Mouse (Mus musculus) forebrain, embryonic 16.5 days (tissue): ENCODE measurements around the gene Lmntd2. TPM values are rescaled to one million over a fixed set of nuclear protein-coding genes. Genes with fewer than 3 reads are reported as not detected.

Experiments
- ATAC-seq: fragments of 200-750 bp; cut with Nextera tagmentation; 2 replicates; pipeline ENCODE4 v1.8.0; 2017; ENCODE audit warnings: mild to moderate bottlenecking, moderate library complexity
- H3K27ac ChIP-seq: fragments of 300-500 bp; sonication (generic); 2 replicates; pipeline ENCODE4 v1.5.1; 2014; ENCODE audit warnings: low read length, control low read depth
- H3K27me3 ChIP-seq: fragments of 300-500 bp; sonication (generic); replicated peaks from 2 replicates; pipeline ENCODE4 v1.6.1; 2014; ENCODE audit warnings: low read length; ENCODE audit not compliant: control insufficient read depth, insufficient read depth
- H3K36me3 ChIP-seq: fragments of 300-500 bp; sonication (generic); 2 replicates; pipeline ENCODE4 v1.6.1; 2014; ENCODE audit not compliant: control insufficient read depth, insufficient read depth
- H3K4me1 ChIP-seq: fragments of 300-500 bp; sonication (generic); replicated peaks from 2 replicates; pipeline ENCODE4 v1.6.1; 2014; ENCODE audit warnings: low read length; ENCODE audit not compliant: control insufficient read depth, insufficient read depth
- H3K4me2 ChIP-seq: fragments of 300-500 bp; sonication (generic); 2 replicates; pipeline ENCODE4 v1.6.1; 2014; ENCODE audit warnings: mild to moderate bottlenecking, low read length, control low read depth
- H3K4me3 ChIP-seq: fragments of 300-500 bp; sonication (generic); replicated peaks from 2 replicates; pipeline ENCODE4 v1.5.1; 2014; ENCODE audit warnings: mild to moderate bottlenecking, low read length, control low read depth
- H3K9ac ChIP-seq: fragments of 300-500 bp; sonication (generic); replicated peaks from 2 replicates; pipeline ENCODE4 v1.6.1; 2014; ENCODE audit warnings: low read depth, low read length, control low read depth
- H3K9me3 ChIP-seq: fragments of 300-500 bp; sonication (generic); 2 replicates; pipeline ENCODE4 v1.6.1; 2016; ENCODE audit warnings: low read length; ENCODE audit not compliant: control insufficient read depth
- WGBS: fragments of 180-500 bp; shearing (Covaris S2); extraction: QIAGEN DNeasy Blood & Tissue Kit; methylation state at CpG from one replicate; pipeline ENCODE4 v1.1.7; 2014; 5-methylcytosine and 5-hydroxymethylcytosine counted together
- polyA plus RNA-seq: library from polyadenylated mRNA; unstranded; fragments of >200 nt; fragmentation: Nextera tagmentation; extraction: Ambion mirVana; gene quantifications from 2 replicates; pipeline ENCODE4 v1.2.1, GENCODE M21; 2015

Gene Lmntd2
- polyA plus RNA-seq, 1 experiment from 2014 or later, result 1.2 TPM

- Histone ChIP-seq H3K36me3 (no peaks in the 10 kb centered on the region), H3K4me1 (peaks cover 4% of the 10 kb centered on the region), H3K9ac (no peak overlapping the region), H3K4me2 (no peak overlapping the region), H3K4me3 (no peak overlapping the region), H3K9me3 (no peaks in the 10 kb centered on the region), H3K27ac (no peak overlapping the region), H3K27me3 (no peaks in the 10 kb centered on the region)
- WGBS, result 91% methylated on average over 14 of the region's 14 CpGs
- no peak for ATAC-seq
These were observed 3.2 kb downstream of the Lmntd2 start for GRCm38 (mm10) chr7:141210606-141211131.

- H3K9ac ChIP-seq, result no peak overlapping the region
- H3K4me2 ChIP-seq, result no peak overlapping the region
- WGBS, result 91% methylated on average over 12 of the region's 12 CpGs
- H3K27me3 ChIP-seq, result no peaks in the 10 kb centered on the region
- H3K27ac ChIP-seq, result no peak overlapping the region
- ATAC-seq, result no peak
- H3K4me3 ChIP-seq, result no peak overlapping the region
- peaks cover 4% of the 10 kb centered on the region for H3K4me1 ChIP-seq
- no peaks in the 10 kb centered on the region for H3K36me3 ChIP-seq
- no peaks in the 10 kb centered on the region for H3K9me3 ChIP-seq
These were observed 3.7 kb downstream of the Lmntd2 start for GRCm38 (mm10) chr7:141210137-141210536.

- ATAC-seq, result no peak
- Histone ChIP-seq H3K4me3 (no peak overlapping the region), H3K9ac (no peak overlapping the region), H3K27me3 (no peaks in the 10 kb centered on the region), H3K4me2 (no peak overlapping the region), H3K9me3 (no peaks in the 10 kb centered on the region), H3K36me3 (no peaks in the 10 kb centered on the region), H3K4me1 (no peaks in the 10 kb centered on the region), H3K27ac (no peak overlapping the region)
- WGBS, result 79% methylated on average over 3 of the region's 3 CpGs
These were observed 4.4 kb downstream of the Lmntd2 start for GRCm38 (mm10) chr7:141209526-141209925.

- Histone ChIP-seq H3K27ac (no peak overlapping the region), H3K36me3 (no peaks in the 10 kb centered on the region), H3K4me1 (no peaks in the 10 kb centered on the region), H3K27me3 (no peaks in the 10 kb centered on the region), H3K9me3 (no peaks in the 10 kb centered on the region), H3K4me3 (no peak overlapping the region), H3K4me2 (no peak overlapping the region), H3K9ac (no peak overlapping the region)
- ATAC-seq, result no peak
- WGBS, result 93% methylated on average over 18 of the region's 18 CpGs
These were observed 7.5 kb downstream of the Lmntd2 start for GRCm38 (mm10) chr7:141206182-141206937.

GRCm38 (mm10) chr7:141205504-141205903 is 8.4 kb downstream of the Lmntd2 start:
- ATAC-seq, result no peak
- no peak overlapping the region for H3K9ac ChIP-seq
- H3K27ac ChIP-seq, result no peak overlapping the region
- no peak overlapping the region for H3K4me3 ChIP-seq
- H3K27me3 ChIP-seq, result no peaks in the 10 kb centered on the region
- no peaks in the 10 kb centered on the region for H3K4me1 ChIP-seq
- WGBS, result 88% methylated on average over 5 of the region's 5 CpGs
- H3K4me2 ChIP-seq, result no peak overlapping the region
- no peaks in the 10 kb centered on the region for H3K36me3 ChIP-seq
- no peaks in the 10 kb centered on the region for H3K9me3 ChIP-seq

GRCm38 (mm10) chr7:141204546-141204945 is 9.3 kb downstream of the Lmntd2 start:
- Histone ChIP-seq H3K9me3 (no peaks in the 10 kb centered on the region), H3K4me1 (no peaks in the 10 kb centered on the region), H3K27me3 (no peaks in the 10 kb centered on the region), H3K27ac (no peak overlapping the region), H3K4me2 (no peak overlapping the region), H3K9ac (no peak overlapping the region), H3K4me3 (no peak overlapping the region), H3K36me3 (no peaks in the 10 kb centered on the region)
- ATAC-seq, result no peak
- WGBS, result 84% methylated on average over 3 of the region's 3 CpGs

- 94% methylated on average over 4 of the region's 4 CpGs for WGBS
- H3K9me3 ChIP-seq, result no peaks in the 10 kb centered on the region
- no peak overlapping the region for H3K4me3 ChIP-seq
- H3K36me3 ChIP-seq, result no peaks in the 10 kb centered on the region
- peaks cover 11% of the 10 kb centered on the region for H3K4me1 ChIP-seq
- no peaks in the 10 kb centered on the region for H3K27me3 ChIP-seq
- no peak overlapping the region for H3K27ac ChIP-seq
- H3K9ac ChIP-seq, result no peak overlapping the region
- no peak overlapping the region for H3K4me2 ChIP-seq
- no peak for ATAC-seq
These were observed 15.8 kb downstream of the Lmntd2 start for GRCm38 (mm10) chr7:141198121-141198520.

- Histone ChIP-seq H3K4me2 (no peak overlapping the region), H3K9me3 (no peaks in the 10 kb centered on the region), H3K27ac (no peak overlapping the region), H3K27me3 (no peaks in the 10 kb centered on the region), H3K36me3 (no peaks in the 10 kb centered on the region; the same call in 1 of the 2 replicates), H3K4me3 (no peak overlapping the region), H3K9ac (no peak overlapping the region), H3K4me1 (peaks cover 20% of the 10 kb centered on the region)
- 89% methylated on average over 8 of the region's 8 CpGs for WGBS
- no peak for ATAC-seq
These were observed 17.1 kb downstream of the Lmntd2 start for GRCm38 (mm10) chr7:141196619-141197282.

GRCm38 (mm10) chr7:141195754-141196153 is 18.1 kb downstream of the Lmntd2 start:
- Histone ChIP-seq H3K27ac (no peak overlapping the region), H3K36me3 (peaks cover 6% of the 10 kb centered on the region; the same call in 1 of the 2 replicates), H3K4me1 (peaks cover 20% of the 10 kb centered on the region), H3K4me2 (no peak overlapping the region; the same call in 1 of the 2 replicates), H3K27me3 (no peaks in the 10 kb centered on the region), H3K9me3 (no peaks in the 10 kb centered on the region), H3K9ac (no peak overlapping the region), H3K4me3 (no peak overlapping the region)
- ATAC-seq, result no peak
- WGBS, result 93% methylated on average over 2 of the region's 2 CpGs
